Comparison of ENCODE assay signal across 13 mouse cellular contexts in the genomic region with DNA sequence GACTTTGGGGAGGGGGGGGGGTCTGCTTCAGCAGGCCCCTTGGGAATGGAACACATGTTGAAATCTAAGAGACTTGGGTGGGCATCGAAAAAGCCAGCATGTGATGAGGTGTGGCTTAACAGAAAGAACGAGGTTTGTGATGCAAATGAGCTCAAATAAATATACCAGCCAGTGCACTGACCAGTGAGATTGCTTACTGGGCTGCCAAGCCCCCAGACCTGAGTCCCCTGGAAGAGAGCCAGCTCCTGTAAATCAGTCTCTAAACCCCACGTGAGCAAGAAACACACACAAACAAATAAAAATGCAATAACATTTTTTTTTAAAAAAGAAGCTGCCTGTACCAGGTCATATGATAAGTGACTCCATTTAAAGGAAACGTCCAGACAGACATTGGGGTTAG. TPM values are rescaled to one million over a fixed set of nuclear protein-coding genes. Genes with fewer than 3 reads are reported as not detected.
A peak's percentile ranks its signal among the peaks of the same experiment; 100 is the strongest.
DNase-seq lines count a peak whose midpoint lies in the region; ATAC-seq and TF ChIP-seq lines count a peak whose summit lies in the region.
"Had no signal": no experiment of that assay in that cellular context is flagged by ENCODE, and none has a peak within 500 bp of the region (broad histone marks: within the 10 kb centered on the region; RNA-seq: fewer than 3 reads in every experiment).

No protein-coding gene starts in this region.

- no peaks in the 10 kb centered on the region for H3K9me3 ChIP-seq in intestine, embryonic 14.5 days (ENCODE audit: control insufficient read depth, low read length)
- no peaks in the 10 kb centered on the region for H3K9me3 ChIP-seq in intestine, postnatal 0 days (ENCODE audit: control insufficient read depth)
- no peaks in the 10 kb centered on the region for H3K9me3 ChIP-seq in E14TG2a.4 (ENCODE audit: low read length)
- H3K9me3 ChIP-seq: embryonic facial prominence, embryonic 13.5 days; forebrain, embryonic 13.5 days; hindbrain, embryonic 10.5 days; midbrain, embryonic 15.5 days had no signal

- no peak overlapping the region for H3K4me3 ChIP-seq in intestine, embryonic 14.5 days (ENCODE audit: low read depth, low read length)
- H3K4me3 ChIP-seq in intestine, postnatal 0 days (ENCODE audit: low read depth, low read length) = no peak overlapping the region
- peak overlapping the region; percentile 64 for H3K4me3 ChIP-seq in E14TG2a.4 (replicated peaks; ENCODE audit: low read length)
- H3K4me3 ChIP-seq: embryonic facial prominence, embryonic 13.5 days; forebrain, embryonic 13.5 days; hindbrain, embryonic 10.5 days; midbrain, embryonic 15.5 days had no signal

- TF ChIP-seq CTCF in intestine, postnatal 0 days (IDR thresholded peaks at IDR 0.05; ENCODE audit: low read depth) = no peak
- TF ChIP-seq CTCF in E14TG2a.4 (conservative IDR thresholded peaks at IDR 0.05; ENCODE audit: low read length) = no peak

- DNase-seq in intestine, embryonic 14.5 days (ENCODE audit: low spot score) = no peak
- DNase-seq in ES-CJ7 (ENCODE audit: low read depth, low spot score) = peak; percentile 79
- peak; percentile 70 for DNase-seq in kidney, postnatal 10 days
- no peak for DNase-seq in right cerebral cortex, postnatal 4 days
- DNase-seq in T-cell, adult 2 months (ENCODE audit: low spot score) = no peak
- DNase-seq: cerebellum, adult 9-10 months had no signal

- H3K4me2 ChIP-seq in intestine, embryonic 14.5 days (ENCODE audit: low read length) = no peak overlapping the region
- H3K4me2 ChIP-seq in intestine, postnatal 0 days (replicated peaks; ENCODE audit: low read depth) = no peak overlapping the region
- H3K4me2 ChIP-seq: embryonic facial prominence, embryonic 13.5 days; forebrain, embryonic 13.5 days; midbrain, embryonic 15.5 days had no signal

- H3K27ac ChIP-seq in intestine, embryonic 14.5 days (ENCODE audit: low read depth) = peak overlapping the region; percentile 52; the same call in 1 of the 2 replicates
- H3K27ac ChIP-seq in intestine, postnatal 0 days (ENCODE audit: low read depth, low read length) = no peak overlapping the region
- H3K27ac ChIP-seq: embryonic facial prominence, embryonic 13.5 days; forebrain, embryonic 13.5 days; midbrain, embryonic 15.5 days had no signal

- no peaks in the 10 kb centered on the region for H3K36me3 ChIP-seq in intestine, embryonic 14.5 days (ENCODE audit: control insufficient read depth, insufficient read depth, low read length)
- H3K36me3 ChIP-seq in intestine, postnatal 0 days (ENCODE audit: control insufficient read depth, insufficient read depth) = peaks cover 4% of the 10 kb centered on the region
- no peaks in the 10 kb centered on the region for H3K36me3 ChIP-seq in E14TG2a.4 (ENCODE audit: insufficient read depth, low read length)
- H3K36me3 ChIP-seq: embryonic facial prominence, embryonic 13.5 days; hindbrain, embryonic 10.5 days; midbrain, embryonic 15.5 days had no signal

- 57% methylated on average over 4 of the region's 4 CpGs for WGBS in intestine, embryonic 14.5 days
- WGBS in intestine, postnatal 0 days = 52% methylated on average over 4 of the region's 4 CpGs

- H3K4me1 ChIP-seq in intestine, embryonic 14.5 days (replicated peaks; ENCODE audit: control insufficient read depth, insufficient read depth, low read length) = peaks cover 37% of the 10 kb centered on the region
- H3K4me1 ChIP-seq in intestine, postnatal 0 days (replicated peaks; ENCODE audit: control insufficient read depth, insufficient read depth, low read length) = peaks cover 21% of the 10 kb centered on the region; the same call in 1 of the 2 replicates
- peaks cover 94% of the 10 kb centered on the region for H3K4me1 ChIP-seq in E14TG2a.4 (replicated peaks; ENCODE audit: low read depth, low read length)

- no peak for ATAC-seq in intestine, embryonic 14.5 days (replicated peaks; ENCODE audit: low FRiP score, low TSS enrichment, low read depth)
- no peak for ATAC-seq in intestine, postnatal 0 days
- ATAC-seq: activated CD4-positive, CD25-positive, alpha-beta regulatory T cell, adult 4 months; forebrain, embryonic 13.5 days; midbrain, embryonic 15.5 days had no signal

- H3K27me3 ChIP-seq in intestine, embryonic 14.5 days (replicated peaks; ENCODE audit: control insufficient read depth, insufficient read depth, low read length) = no peaks in the 10 kb centered on the region; the same call in 1 of the 2 replicates
- no peaks in the 10 kb centered on the region for H3K27me3 ChIP-seq in intestine, postnatal 0 days (replicated peaks; ENCODE audit: control insufficient read depth, insufficient read depth, low read length)
- no peaks in the 10 kb centered on the region for H3K27me3 ChIP-seq in E14TG2a.4 (ENCODE audit: insufficient read depth, low read length)

- no peak overlapping the region for H3K9ac ChIP-seq in intestine, embryonic 14.5 days (ENCODE audit: low read length)
- H3K9ac ChIP-seq in intestine, postnatal 0 days (ENCODE audit: low read depth, low read length) = no peak overlapping the region
- H3K9ac ChIP-seq: embryonic facial prominence, embryonic 13.5 days; forebrain, embryonic 13.5 days; midbrain, embryonic 15.5 days had no signal

RNA-seq across cellular contexts. Expression of gene Tmem51, which starts 17.5 kb away (rescaled TPM):
- polyA plus RNA-seq in intestine, embryonic 14.5 days (2014; fragmentation: Nextera tagmentation; extraction: Ambion mirVana) = 42.9 and 45.5 TPM in 2 replicates
- polyA plus RNA-seq in intestine, postnatal 0 days (2015; fragmentation: Nextera tagmentation; extraction: Ambion mirVana) = 212 and 256 TPM in 2 replicates

RNA-seq across cellular contexts. Expression of gene Fhad1, which starts 51.7 kb away (rescaled TPM):
- polyA plus RNA-seq in intestine, embryonic 14.5 days (2014; fragmentation: Nextera tagmentation; extraction: Ambion mirVana) = 1.8 and 2.2 TPM in 2 replicates
- polyA plus RNA-seq in intestine, postnatal 0 days (2015; fragmentation: Nextera tagmentation; extraction: Ambion mirVana) = 1.2 and 1.4 TPM in 2 replicates

Comparison
In these comparisons a context has a peak if more than half of its experiments do, and no peak if none do; other contexts are left out.
1. DNase-seq: peak in ES-CJ7 (single experiment) and kidney, postnatal 10 days (single experiment); none in intestine, embryonic 14.5 days (single experiment), right cerebral cortex, postnatal 4 days (single experiment) and T-cell, adult 2 months (single experiment).